Mouse (Mus musculus): ENCODE measurements around the gene Macrod2. TPM values are rescaled to one million over a fixed set of nuclear protein-coding genes. Genes with fewer than 3 reads are reported as not detected.

The Macrod2 gene
- total and polyA plus RNA-seq, 2 experiments from 2014 or later: 49.7 to 80.7 TPM

DNA sequence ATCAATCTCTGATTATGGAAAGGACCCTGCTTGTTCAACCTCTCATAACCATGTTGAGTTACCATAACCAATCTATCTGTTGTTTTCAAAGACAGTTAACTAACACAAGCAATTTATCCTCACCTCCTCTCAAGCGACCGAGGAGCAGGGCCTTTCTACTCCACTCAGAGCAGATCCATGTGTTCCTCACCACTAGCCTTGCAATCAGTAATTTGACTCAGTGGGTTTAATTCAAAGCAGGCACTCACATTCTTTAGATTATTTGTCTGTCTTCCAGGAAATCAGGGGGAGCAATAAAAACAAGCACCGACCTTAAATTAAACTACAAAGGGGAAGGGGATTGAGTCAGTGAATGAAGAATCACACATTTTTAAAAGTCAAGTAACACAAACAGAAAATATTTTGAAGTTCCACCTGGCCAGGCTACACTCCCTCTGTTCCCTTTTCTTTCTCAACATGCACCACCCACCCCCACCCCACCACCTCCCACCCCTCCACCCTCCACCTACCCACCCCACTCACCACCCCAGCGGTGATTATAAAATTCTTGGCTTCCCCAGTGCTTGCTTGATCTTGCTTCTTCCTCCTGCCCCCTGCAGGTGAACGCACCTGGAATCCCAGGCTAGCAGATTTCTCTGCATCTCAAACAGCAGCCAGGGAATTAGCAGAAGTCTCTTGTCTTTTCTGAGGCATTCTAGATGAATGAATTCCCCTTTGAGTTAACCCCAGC, 839.8 kb downstream of the Macrod2 start:
- Histone ChIP-seq H3K4me2 (ENCODE audit: low read depth) (no peak overlapping the region), H3K4me3 (ENCODE audit: low read depth, low read length) (no peak overlapping the region), H3K4me1 (ENCODE audit: insufficient read depth) (no peaks in the 10 kb centered on the region; the same call in 1 of the 2 replicates), H3K27ac (ENCODE audit: low read depth, low read length) (no peak overlapping the region), H3K27me3 (ENCODE audit: insufficient read depth, low read length) (no peaks in the 10 kb centered on the region), H3K9me3 (ENCODE audit: low read length) (no peaks in the 10 kb centered on the region), H3K36me3 (ENCODE audit: insufficient read depth) (no peaks in the 10 kb centered on the region), H3K9ac (no peak overlapping the region)
- no peak for ATAC-seq
- DNase-seq: no peak
- no peak for TF ChIP-seq CTCF (IDR thresholded peaks at IDR 0.05; ENCODE audit: low read depth)
- WGBS: 48% methylated on average over 5 of the region's 5 CpGs

DNA sequence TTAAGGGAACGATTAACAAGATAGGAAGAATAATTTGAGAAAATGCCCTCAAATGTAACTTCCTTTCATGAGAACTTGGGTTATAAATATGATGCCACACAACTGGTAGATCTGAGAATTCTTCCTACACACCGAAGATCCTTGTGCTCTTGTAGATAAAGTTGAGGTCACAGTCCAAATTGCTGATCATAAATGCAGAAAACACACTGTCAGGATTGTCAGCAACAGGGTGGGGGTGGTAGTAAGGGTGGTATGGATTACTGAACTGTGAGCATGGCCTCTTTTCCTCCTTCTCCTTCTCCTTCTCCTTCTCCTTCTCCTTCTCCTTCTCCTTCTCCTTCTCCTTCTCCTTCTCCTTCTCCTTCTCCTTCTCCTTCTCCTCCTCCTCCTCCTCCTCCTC, 852.6 kb downstream of the Macrod2 start:
- Histone ChIP-seq H3K27ac (ENCODE audit: low read depth, low read length) (no peak overlapping the region), H3K4me1 (ENCODE audit: insufficient read depth) (no peaks in the 10 kb centered on the region), H3K9me3 (ENCODE audit: low read length) (no peaks in the 10 kb centered on the region), H3K27me3 (ENCODE audit: insufficient read depth, low read length) (no peaks in the 10 kb centered on the region), H3K4me2 (ENCODE audit: low read depth) (no peak overlapping the region), H3K9ac (no peak overlapping the region), H3K36me3 (ENCODE audit: insufficient read depth) (no peaks in the 10 kb centered on the region), H3K4me3 (ENCODE audit: low read depth, low read length) (no peak overlapping the region)
- 86% methylated on average over 2 of the region's 2 CpGs for WGBS
- no peak for TF ChIP-seq CTCF (IDR thresholded peaks at IDR 0.05; ENCODE audit: low read depth)
- DNase-seq (no peak), ATAC-seq (no peak)

- no peaks in the 10 kb centered on the region for H3K4me1 ChIP-seq (ENCODE audit: insufficient read depth)
- H3K9ac ChIP-seq: no peak overlapping the region
- no peak for TF ChIP-seq CTCF (IDR thresholded peaks at IDR 0.05; ENCODE audit: low read depth)
- no peaks in the 10 kb centered on the region for H3K9me3 ChIP-seq (ENCODE audit: low read length)
- DNase-seq (no peak), ATAC-seq (no peak)
- H3K36me3 ChIP-seq (ENCODE audit: insufficient read depth): no peaks in the 10 kb centered on the region
- H3K4me2 ChIP-seq (ENCODE audit: low read depth): no peak overlapping the region
- 58% methylated on average over 4 of the region's 4 CpGs for WGBS
- no peak overlapping the region for H3K4me3 ChIP-seq (ENCODE audit: low read depth, low read length)
- no peak overlapping the region for H3K27ac ChIP-seq (ENCODE audit: low read depth, low read length)
- H3K27me3 ChIP-seq (ENCODE audit: insufficient read depth, low read length): no peaks in the 10 kb centered on the region
These were observed 869.5 kb downstream of the Macrod2 start for GRCm38 (mm10) chr2:141264582-141264981.

DNA sequence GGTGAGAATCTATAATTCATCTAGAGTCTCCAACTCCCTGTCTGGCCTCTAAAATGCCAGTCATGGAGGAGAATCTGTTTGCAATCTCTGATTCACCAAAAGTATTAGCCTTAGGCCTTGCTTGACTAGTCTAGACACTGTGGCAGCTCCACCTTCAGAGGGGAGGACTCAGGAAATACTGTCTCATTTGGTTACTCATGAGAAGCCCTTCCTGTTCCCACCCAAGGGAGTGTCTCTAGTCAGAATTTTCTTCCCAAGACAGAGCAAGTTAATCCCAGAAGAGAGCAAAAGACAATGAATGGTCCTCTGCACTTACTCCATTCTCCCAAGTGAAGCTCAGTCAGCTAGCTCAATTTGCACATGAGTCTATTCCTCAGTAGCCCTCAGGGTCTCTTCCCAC, 871.5 kb downstream of the Macrod2 start:
- Histone ChIP-seq H3K27ac (ENCODE audit: low read depth, low read length) (no peak overlapping the region), H3K27me3 (ENCODE audit: insufficient read depth, low read length) (no peaks in the 10 kb centered on the region), H3K4me1 (ENCODE audit: insufficient read depth) (no peaks in the 10 kb centered on the region), H3K9ac (no peak overlapping the region), H3K9me3 (ENCODE audit: low read length) (no peaks in the 10 kb centered on the region), H3K4me3 (ENCODE audit: low read depth, low read length) (no peak overlapping the region), H3K36me3 (ENCODE audit: insufficient read depth) (no peaks in the 10 kb centered on the region), H3K4me2 (ENCODE audit: low read depth) (no peak overlapping the region)
- no peak for TF ChIP-seq CTCF (IDR thresholded peaks at IDR 0.05; ENCODE audit: low read depth)
- DNase-seq (no peak), ATAC-seq (no peak)

DNA sequence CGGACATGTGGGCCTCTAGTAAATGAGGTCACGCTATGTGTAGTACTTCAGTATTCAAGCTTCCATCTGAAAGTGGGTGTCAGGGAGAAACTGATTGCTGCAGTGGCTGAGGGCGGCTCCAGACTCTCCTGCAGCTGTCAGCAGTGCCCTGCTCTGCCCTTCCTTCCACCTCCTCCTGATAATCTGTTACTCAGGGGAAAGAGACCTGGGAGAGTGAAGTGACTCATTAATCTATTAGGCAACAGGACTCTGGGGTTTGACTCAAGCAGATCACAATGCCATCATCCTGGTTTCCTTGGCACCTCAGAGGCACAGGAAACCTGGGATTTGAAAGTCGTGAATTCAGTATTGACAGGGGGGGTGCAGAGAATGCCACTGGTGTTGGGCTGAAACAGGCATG, 876.4 kb downstream of the Macrod2 start:
- Histone ChIP-seq H3K4me1 (ENCODE audit: insufficient read depth) (no peaks in the 10 kb centered on the region), H3K36me3 (ENCODE audit: insufficient read depth) (no peaks in the 10 kb centered on the region), H3K9ac (no peak overlapping the region), H3K4me2 (ENCODE audit: low read depth) (no peak overlapping the region), H3K9me3 (ENCODE audit: low read length) (no peaks in the 10 kb centered on the region), H3K27me3 (ENCODE audit: insufficient read depth, low read length) (no peaks in the 10 kb centered on the region), H3K4me3 (ENCODE audit: low read depth, low read length) (no peak overlapping the region), H3K27ac (ENCODE audit: low read depth, low read length) (no peak overlapping the region)
- ATAC-seq (no peak), DNase-seq (no peak)
- TF ChIP-seq CTCF (IDR thresholded peaks at IDR 0.05; ENCODE audit: low read depth): no peak
- WGBS: 75% methylated on average over 4 of the region's 4 CpGs

- no peak overlapping the region for H3K27ac ChIP-seq (ENCODE audit: low read depth, low read length)
- H3K27me3 ChIP-seq (ENCODE audit: insufficient read depth, low read length): no peaks in the 10 kb centered on the region
- no peak overlapping the region for H3K9ac ChIP-seq
- H3K9me3 ChIP-seq (ENCODE audit: low read length): no peaks in the 10 kb centered on the region
- DNase-seq (no peak), ATAC-seq (no peak)
- no peaks in the 10 kb centered on the region for H3K36me3 ChIP-seq (ENCODE audit: insufficient read depth)
- no peak overlapping the region for H3K4me3 ChIP-seq (ENCODE audit: low read depth, low read length)
- 95% methylated on average over 4 of the region's 4 CpGs for WGBS
- no peak for TF ChIP-seq CTCF (IDR thresholded peaks at IDR 0.05; ENCODE audit: low read depth)
- H3K4me2 ChIP-seq (ENCODE audit: low read depth): no peak overlapping the region
- H3K4me1 ChIP-seq (ENCODE audit: insufficient read depth): no peaks in the 10 kb centered on the region
These were observed 877.9 kb downstream of the Macrod2 start for GRCm38 (mm10) chr2:141272966-141273365.

GRCm38 (mm10) chr2:141274262-141274661, 879.2 kb downstream of the Macrod2 start:
- no peak for TF ChIP-seq CTCF (IDR thresholded peaks at IDR 0.05; ENCODE audit: low read depth)
- Histone ChIP-seq H3K4me1 (ENCODE audit: insufficient read depth) (no peaks in the 10 kb centered on the region), H3K4me2 (ENCODE audit: low read depth) (no peak overlapping the region), H3K4me3 (ENCODE audit: low read depth, low read length) (no peak overlapping the region), H3K9ac (no peak overlapping the region), H3K27me3 (ENCODE audit: insufficient read depth, low read length) (no peaks in the 10 kb centered on the region), H3K27ac (ENCODE audit: low read depth, low read length) (no peak overlapping the region), H3K9me3 (ENCODE audit: low read length) (no peaks in the 10 kb centered on the region), H3K36me3 (ENCODE audit: insufficient read depth) (no peaks in the 10 kb centered on the region)
- ATAC-seq: no peak
- no peak for DNase-seq
- 97% methylated on average over 2 of the region's 2 CpGs for WGBS

Data from forebrain, postnatal 0 days (tissue).